Mouse (Mus musculus) MEL (cell line): ENCODE measurements around the gene Lin7c. TPM values are rescaled to one million over a fixed set of nuclear protein-coding genes. Genes with fewer than 3 reads are reported as not detected.

ENCODE experiments used
- DNase-seq: peaks from one replicate; pipeline ENCODE4 v3.0.0; 2011; ENCODE audit warnings: low read depth, low spot score
- H3K27ac ChIP-seq: 2 replicates; pipeline ENCODE4 v1.5.1; 2012; ENCODE audit warnings: low read depth, mild to moderate bottlenecking, control low read depth, low read length, moderate library complexity; ENCODE audit not compliant: control insufficient read depth
- H3K27me3 ChIP-seq, 2 experiments: fragments of 150-350 bp in 1 of 2; sonication (generic) in 1 of 2; 2 replicates each; pipeline ENCODE4 v1.6.1; 2012; ENCODE audit warnings: low read length in 2 of 2, mild to moderate bottlenecking in 2 of 2, improper control_type of control experiment in 1 of 2, moderate library complexity in 1 of 2; ENCODE audit not compliant: insufficient read depth in 2 of 2, control insufficient read depth in 1 of 2
- H3K36me3 ChIP-seq, 2 experiments: 2 replicates each; pipeline ENCODE4 v1.6.1; 2012 to 2014; ENCODE audit warnings: low read length in 2 of 2, improper control_type of control experiment in 1 of 2, inconsistent platforms in 1 of 2, mild to moderate bottlenecking in 1 of 2; ENCODE audit not compliant: insufficient read depth in 2 of 2, control insufficient read depth in 1 of 2
- H3K4me1 ChIP-seq, 2 experiments: fragments of 150-350 bp in 1 of 2; sonication (generic) in 1 of 2; 2 replicates each; pipeline ENCODE4 v1.6.1; 2012; ENCODE audit warnings: low read length in 2 of 2, improper control_type of control experiment in 1 of 2, mild to moderate bottlenecking in 1 of 2; ENCODE audit not compliant: insufficient read depth in 2 of 2, control insufficient read depth in 1 of 2
- H3K4me3 ChIP-seq, 2 experiments: fragments of 150-350 bp in 1 of 2; sonication (generic) in 1 of 2; 2 replicates each; pipeline ENCODE4 v1.5.1; 2012; ENCODE audit warnings: low read depth in 2 of 2, low read length in 2 of 2, mild to moderate bottlenecking in 2 of 2, moderate library complexity in 2 of 2, control low read depth in 1 of 2, improper control_type of control experiment in 1 of 2; ENCODE audit not compliant: control insufficient read depth in 1 of 2, insufficient read depth in 1 of 2
- H3K79me2 ChIP-seq: 2 replicates; pipeline ENCODE4 v1.6.1; 2012; ENCODE audit warnings: mild to moderate bottlenecking, low read length, moderate library complexity; ENCODE audit not compliant: control insufficient read depth, poor library complexity, insufficient read depth
- H3K9ac ChIP-seq: 2 replicates; pipeline ENCODE4 v1.6.1; 2012; ENCODE audit warnings: low read depth, mild to moderate bottlenecking, control low read depth, low read length, moderate library complexity; ENCODE audit not compliant: control insufficient read depth, poor library complexity, severe bottlenecking
- H3K9me3 ChIP-seq: fragments of 150-350 bp; sonication (generic); replicated peaks from 2 replicates; pipeline ENCODE4 v1.6.1; 2012; ENCODE audit warnings: mild to moderate bottlenecking, low read length, improper control_type of control experiment, moderate library complexity; ENCODE audit not compliant: insufficient read depth
- CHD2 ChIP-seq: IDR thresholded peaks from 2 replicates; pipeline ENCODE4 v1.6.1; 2011; ENCODE audit warnings: low read length, improper control_type of control experiment
- ELF1 ChIP-seq: IDR thresholded peaks from 2 replicates; pipeline ENCODE4 v1.6.1; 2014; ENCODE audit warnings: low read depth, mild to moderate bottlenecking, inconsistent platforms, low read length, improper control_type of control experiment, moderate library complexity
- ETS1 ChIP-seq: IDR thresholded peaks from 2 replicates; pipeline ENCODE4 v1.6.1; 2012; ENCODE audit warnings: low read depth, mild to moderate bottlenecking, inconsistent platforms, low read length, improper control_type of control experiment, moderate library complexity
- HCFC1 ChIP-seq: IDR thresholded peaks from 2 replicates; pipeline ENCODE4 v1.6.1; 2012; ENCODE audit warnings: low read depth, mild to moderate bottlenecking, inconsistent platforms, low read length, improper control_type of control experiment, moderate library complexity
- JUND ChIP-seq: IDR thresholded peaks from 2 replicates; pipeline ENCODE4 v1.6.1; 2011; ENCODE audit warnings: low read depth, mild to moderate bottlenecking, improper control_type of control experiment, low read length
- MAZ ChIP-seq: IDR thresholded peaks from 2 replicates; pipeline ENCODE4 v1.6.1; 2012; ENCODE audit warnings: low read depth, mild to moderate bottlenecking, inconsistent platforms, low read length, improper control_type of control experiment
- MEF2A ChIP-seq: IDR thresholded peaks from 2 replicates; pipeline ENCODE4 v1.6.1; 2014; ENCODE audit warnings: low read depth, mild to moderate bottlenecking, inconsistent platforms, low read length, improper control_type of control experiment; ENCODE audit not compliant: poor library complexity, insufficient replicate concordance, severe bottlenecking; ENCODE audit errors: extremely low read depth
- NELFE ChIP-seq: IDR thresholded peaks from 2 replicates; pipeline ENCODE4 v1.6.1; 2011; ENCODE audit warnings: low read depth, low read length, improper control_type of control experiment
- POLR2A ChIP-seq, 2 experiments: IDR thresholded peaks; 2 replicates each; pipeline ENCODE4 v1.6.1; 2011 to 2012; ENCODE audit warnings: low read length in 2 of 2, mild to moderate bottlenecking in 2 of 2, control low read depth in 1 of 2, improper control_type of control experiment in 1 of 2, low read depth in 1 of 2, moderate library complexity in 1 of 2; ENCODE audit not compliant: control insufficient read depth in 1 of 2, insufficient read depth in 1 of 2, poor library complexity in 1 of 2
- POLR2AphosphoS5 ChIP-seq: IDR thresholded peaks from 2 replicates; pipeline ENCODE4 v1.6.1; 2012; ENCODE audit warnings: low read depth, borderline replicate concordance, mild to moderate bottlenecking, inconsistent platforms, low read length, moderate library complexity, mixed read lengths
- RAD21 ChIP-seq: IDR thresholded peaks from 2 replicates; pipeline ENCODE4 v1.6.1; 2011; ENCODE audit warnings: mild to moderate bottlenecking, low read depth, low read length, improper control_type of control experiment
- SIN3A ChIP-seq: IDR thresholded peaks from 2 replicates; pipeline ENCODE4 v1.6.1; 2012; ENCODE audit warnings: low read length, improper control_type of control experiment, inconsistent platforms
- TBP ChIP-seq: IDR thresholded peaks from 2 replicates; pipeline ENCODE4 v1.8.0; 2011; ENCODE audit warnings: low read depth, low read length, improper control_type of control experiment
- TCF12 ChIP-seq: IDR thresholded peaks from 2 replicates; pipeline ENCODE4 v1.6.1; 2014; ENCODE audit warnings: low read depth, mild to moderate bottlenecking, inconsistent platforms, low read length, improper control_type of control experiment, moderate library complexity
- UBTF ChIP-seq: IDR thresholded peaks from 2 replicates; pipeline ENCODE4 v1.6.1; 2012; ENCODE audit warnings: low read depth, mild to moderate bottlenecking, inconsistent platforms, low read length, improper control_type of control experiment, moderate library complexity, borderline replicate concordance; ENCODE audit not compliant: insufficient read depth
- ZKSCAN1 ChIP-seq: IDR thresholded peaks from 2 replicates; pipeline ENCODE4 v1.6.1; 2012; ENCODE audit warnings: low read depth, mild to moderate bottlenecking, inconsistent platforms, low read length, improper control_type of control experiment, moderate library complexity
- ZNF384 ChIP-seq: IDR thresholded peaks from 2 replicates; pipeline ENCODE4 v1.6.1; 2012; ENCODE audit warnings: low read depth, mild to moderate bottlenecking, inconsistent platforms, low read length, improper control_type of control experiment
- polyA plus RNA-seq, 2 experiments: library from polyadenylated mRNA; stranded (reverse) in 1 of 2; unstranded in 1 of 2; fragments of >175 nt in 1 of 2; fragments of >200 nt in 1 of 2; gene quantifications; 2 replicates each; pipeline versions ENCODE4 v1.2.1 to v1.2.4; 2012; ENCODE audit warnings: low replicate concordance in 2 of 2, low read depth in 1 of 2; ENCODE audit not compliant: insufficient read length in 2 of 2, insufficient read depth in 1 of 2, missing spikeins in 1 of 2
- total RNA-seq: library from RNA; depleted of rRNA; stranded (reverse); fragments of 300-350 nt; gene quantifications from 2 replicates; pipeline ENCODE4 v1.2.3, GENCODE M21; 2012; rRNA removed

Gene Lin7c
- total RNA-seq, result 35.2 and 45.0 TPM in 2 replicates
- polyA plus RNA-seq, result 10 to 100 TPM in 1 of 2 experiments, not detected in 1; 46.8 TPM

DNA sequence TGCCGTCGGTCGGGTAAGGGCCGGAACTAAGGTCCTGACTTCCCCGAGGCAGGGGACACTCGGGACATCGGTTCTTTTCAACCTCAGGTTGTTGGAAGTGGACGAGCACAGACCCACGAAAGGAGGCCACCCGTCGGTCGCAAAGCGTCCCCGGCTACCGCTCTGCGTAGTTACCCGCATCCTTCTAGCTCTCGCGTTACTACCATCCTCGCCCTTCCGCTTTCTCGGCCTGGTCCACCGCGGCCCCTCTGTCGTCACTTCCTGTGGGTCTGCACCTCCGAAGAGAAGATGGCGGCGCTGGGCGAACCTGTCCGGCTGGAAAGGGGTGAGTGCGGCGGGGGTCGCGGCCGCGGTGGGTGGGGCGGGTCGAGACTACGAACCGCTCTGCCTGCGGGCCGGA is at the start of gene Lin7c:
TSS of gene Lin7c (plus strand) at position 257 of the 400 bp plus-strand sequence.
- peaks cover 25% of the 10 kb centered on the region for H3K79me2 ChIP-seq

DNA sequence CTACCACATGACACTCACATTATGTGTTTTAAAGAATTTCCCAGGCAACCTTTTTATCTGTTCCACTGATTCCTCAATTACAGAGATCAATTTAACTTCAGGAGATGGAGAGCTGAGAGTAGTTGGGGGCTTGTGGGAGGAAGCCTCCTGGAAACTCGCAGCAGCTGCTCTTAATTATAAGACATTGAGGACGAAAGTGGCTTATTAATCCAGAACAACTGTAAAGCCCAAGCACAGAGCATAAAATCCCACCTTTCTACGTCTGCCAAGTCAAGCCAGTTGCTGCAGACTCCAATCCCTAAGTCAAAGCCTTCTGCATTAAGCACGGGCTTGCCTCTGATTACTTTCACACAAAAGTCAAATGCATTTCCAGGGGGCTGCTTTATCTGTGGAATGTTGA is 44.3 kb upstream of the Lin7c start:
- no peaks in the 10 kb centered on the region for H3K79me2 ChIP-seq
- no peak overlapping the region for H3K27ac ChIP-seq
- H3K9ac ChIP-seq, result no peak overlapping the region
- TF ChIP-seq ELF1, result no peak
- no peak for TF ChIP-seq UBTF
- TF ChIP-seq JUND, result no peak
- no peak for TF ChIP-seq MEF2A
- no peak for TF ChIP-seq MAZ
- TF ChIP-seq RAD21, result no peak
- DNase-seq, result no peak
- no peaks in the 10 kb centered on the region for H3K9me3 ChIP-seq
- no peaks in the 10 kb centered on the region for H3K4me1 ChIP-seq
- no peak overlapping the region for H3K4me3 ChIP-seq
- H3K27me3 ChIP-seq, result no peaks in the 10 kb centered on the region
- no peaks in the 10 kb centered on the region for H3K36me3 ChIP-seq

More for the DNA sequence above, at the start of gene Lin7c:
- Histone ChIP-seq H3K4me1 (peaks cover 5 to 7% of the 10 kb centered on the region in 2 experiments; a peak in 3 of 4 replicates), H3K27me3 (no peaks in the 10 kb centered on the region), H3K36me3 (peaks cover 2 to 18% of the 10 kb centered on the region in 2 experiments; a peak in 3 of 4 replicates), H3K4me3 (peak within 1 kb of the TSS; percentile 88 to 100), H3K9ac (peak within 1 kb of the TSS; percentile 94), H3K9me3 (no peaks in the 10 kb centered on the region), H3K27ac (peak within 1 kb of the TSS; percentile 11; the same call in 1 of the 2 replicates)
- peak; percentile 95 for DNase-seq
- TF ChIP-seq ETS1 (no peak), TCF12 (peak; percentile 46; the same call in 1 of the 2 replicates), POLR2A (IDR thresholded peaks at IDR 0.05; ENCODE audit: control insufficient read depth in 1 of 2, insufficient read depth in 1 of 2, low read depth in 1 of 2, low read length in 2 of 2, poor library complexity in 1 of 2) (peak; percentile 68 to 96), SIN3A (peak; percentile 67), POLR2AphosphoS5 (0 out of 2 replicates have a peak, but pooled peaks have one; percentile 35), ZNF384 (no peak), NELFE (peak; percentile 88), ELF1 (peak; percentile 77), ZKSCAN1 (no peak), TBP (peak; percentile 84), CHD2 (peak; percentile 88), HCFC1 (peak; percentile 84)
